Mouse (Mus musculus): Measurements from ENCODE around the gene Sox13. TPM values are rescaled to one million over a fixed set of nuclear protein-coding genes. Genes with fewer than 3 reads are reported as not detected.

Sox13 gene
- polyA plus RNA-seq, 1 experiment from 2014 or later, result 13.7 TPM

DNA sequence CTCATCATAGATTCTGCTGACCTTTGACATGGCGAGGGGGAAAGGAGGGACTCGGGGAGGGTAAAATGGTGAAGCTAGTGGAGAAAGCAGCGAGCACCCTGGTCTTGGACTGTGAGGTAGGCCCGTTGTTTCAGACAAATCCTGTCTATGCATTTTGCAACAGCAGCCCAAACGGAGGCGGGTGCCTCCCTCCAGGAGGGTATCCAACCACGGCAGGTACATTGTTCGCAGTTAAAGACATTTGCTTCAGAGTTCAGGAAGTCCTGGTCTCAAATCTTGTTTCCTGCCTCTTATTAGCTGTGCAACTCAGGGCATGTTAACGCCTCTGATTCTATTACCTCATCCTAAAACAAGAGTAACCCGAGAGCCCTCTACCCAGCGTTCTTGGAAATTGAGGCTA lies 26.8 kb upstream of the Sox13 start:
- no peak overlapping the region for H3K27ac ChIP-seq
- ATAC-seq (replicated peaks; ENCODE audit: low FRiP score, low read depth), result no peak
- 53% methylated on average over 11 of the region's 11 CpGs for WGBS

DNA sequence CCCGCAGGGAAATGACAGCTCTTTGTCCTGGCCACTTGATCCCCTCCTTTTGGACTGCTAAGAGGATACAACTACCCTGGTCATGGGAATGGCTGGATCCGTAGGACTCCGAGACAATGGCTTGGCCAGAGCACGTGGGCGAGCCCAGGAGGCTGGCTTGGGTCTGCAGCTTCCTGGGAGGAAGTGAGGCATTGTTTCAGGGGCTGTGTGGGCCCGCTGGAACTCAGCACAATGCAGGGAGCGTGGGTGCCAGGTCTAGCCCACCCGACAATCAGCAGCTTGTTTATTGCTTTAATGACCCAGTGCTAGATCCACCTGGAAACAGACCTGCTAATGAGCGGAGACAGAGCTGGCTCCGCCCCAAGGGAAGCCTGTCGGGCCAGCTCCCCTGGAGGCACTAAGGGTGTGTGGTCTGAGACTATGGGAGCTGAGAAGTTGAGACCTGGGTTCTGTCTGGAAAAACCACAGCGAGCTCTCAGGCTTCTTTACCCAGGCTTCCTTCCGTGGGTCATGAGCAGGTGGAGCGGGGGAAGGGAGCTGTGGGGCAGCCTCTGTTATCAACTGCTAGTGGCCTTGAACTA lies 24.3 kb upstream of the Sox13 start:
- no peak; the same call in 1 of the 2 replicates for ATAC-seq (replicated peaks; ENCODE audit: low FRiP score, low read depth)
- no peak overlapping the region for H3K4me3 ChIP-seq (replicated peaks; ENCODE audit: low read depth, low read length)
- no peaks in the 10 kb centered on the region for H3K27me3 ChIP-seq (ENCODE audit: insufficient read depth, low read length)
- no peak overlapping the region for H3K9ac ChIP-seq (ENCODE audit: low read depth, low read length)
- H3K4me1 ChIP-seq (replicated peaks; ENCODE audit: insufficient read depth, low read length), result no peaks in the 10 kb centered on the region
- no peak for TF ChIP-seq CTCF (IDR thresholded peaks at IDR 0.05; ENCODE audit: low read depth)
- peak; percentile 50 for DNase-seq (ENCODE audit: low spot score)
- peak overlapping the region; percentile 67; the same call in 1 of the 2 replicates for H3K27ac ChIP-seq
- 19% methylated on average over 14 of the region's 14 CpGs for WGBS
- no peaks in the 10 kb centered on the region for H3K9me3 ChIP-seq (replicated peaks; ENCODE audit: low read length)
- no peak overlapping the region for H3K4me2 ChIP-seq (ENCODE audit: low read length)
- no peaks in the 10 kb centered on the region for H3K36me3 ChIP-seq (ENCODE audit: insufficient read depth, low read length)

More for the DNA sequence above, 26.8 kb upstream of the Sox13 start:
- Histone ChIP-seq H3K27me3 (ENCODE audit: insufficient read depth, low read length) (no peaks in the 10 kb centered on the region), H3K9me3 (replicated peaks; ENCODE audit: low read length) (no peaks in the 10 kb centered on the region), H3K36me3 (ENCODE audit: insufficient read depth, low read length) (no peaks in the 10 kb centered on the region), H3K4me3 (replicated peaks; ENCODE audit: low read depth, low read length) (no peak overlapping the region), H3K4me1 (replicated peaks; ENCODE audit: insufficient read depth, low read length) (no peaks in the 10 kb centered on the region), H3K9ac (ENCODE audit: low read depth, low read length) (no peak overlapping the region), H3K4me2 (ENCODE audit: low read length) (no peak overlapping the region)
- DNase-seq (ENCODE audit: low spot score), result no peak
- no peak for TF ChIP-seq CTCF (IDR thresholded peaks at IDR 0.05; ENCODE audit: low read depth)

- TF ChIP-seq CTCF (IDR thresholded peaks at IDR 0.05; ENCODE audit: low read depth), result no peak
- Histone ChIP-seq H3K4me3 (replicated peaks; ENCODE audit: low read depth, low read length) (no peak overlapping the region), H3K9ac (ENCODE audit: low read depth, low read length) (no peak overlapping the region), H3K4me2 (ENCODE audit: low read length) (no peak overlapping the region), H3K27me3 (ENCODE audit: insufficient read depth, low read length) (no peaks in the 10 kb centered on the region), H3K36me3 (ENCODE audit: insufficient read depth, low read length) (no peaks in the 10 kb centered on the region), H3K9me3 (replicated peaks; ENCODE audit: low read length) (no peaks in the 10 kb centered on the region), H3K4me1 (replicated peaks; ENCODE audit: insufficient read depth, low read length) (no peaks in the 10 kb centered on the region), H3K27ac (no peak overlapping the region)
- ATAC-seq (replicated peaks; ENCODE audit: low FRiP score, low read depth) (no peak), DNase-seq (ENCODE audit: low spot score) (no peak)
- WGBS, result 86% methylated on average over 4 of the region's 4 CpGs
Measured at GRCm38 (mm10) chr1:133446291-133446690, 22.1 kb upstream of the Sox13 start.

DNA sequence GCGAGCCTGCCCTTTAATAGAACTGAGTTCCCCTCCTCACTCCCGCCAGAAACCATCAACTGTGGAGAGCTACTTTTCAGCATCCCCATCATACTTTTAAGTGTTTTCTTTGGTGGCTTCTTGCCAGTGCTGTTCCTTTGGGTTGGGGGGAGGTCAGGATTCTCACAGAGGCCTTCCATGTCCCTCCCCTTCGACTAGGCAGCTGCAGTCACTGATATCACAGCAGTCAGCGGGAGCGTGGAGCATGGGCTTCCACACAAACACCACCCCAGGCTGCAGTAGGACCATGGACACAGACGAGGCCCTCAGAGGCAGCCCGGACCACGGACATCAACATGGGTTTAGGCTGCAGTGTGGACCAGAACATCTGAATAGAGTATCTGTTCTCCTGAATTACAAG lies 20.1 kb upstream of the Sox13 start:
- no peak for DNase-seq (ENCODE audit: low spot score)

DNA sequence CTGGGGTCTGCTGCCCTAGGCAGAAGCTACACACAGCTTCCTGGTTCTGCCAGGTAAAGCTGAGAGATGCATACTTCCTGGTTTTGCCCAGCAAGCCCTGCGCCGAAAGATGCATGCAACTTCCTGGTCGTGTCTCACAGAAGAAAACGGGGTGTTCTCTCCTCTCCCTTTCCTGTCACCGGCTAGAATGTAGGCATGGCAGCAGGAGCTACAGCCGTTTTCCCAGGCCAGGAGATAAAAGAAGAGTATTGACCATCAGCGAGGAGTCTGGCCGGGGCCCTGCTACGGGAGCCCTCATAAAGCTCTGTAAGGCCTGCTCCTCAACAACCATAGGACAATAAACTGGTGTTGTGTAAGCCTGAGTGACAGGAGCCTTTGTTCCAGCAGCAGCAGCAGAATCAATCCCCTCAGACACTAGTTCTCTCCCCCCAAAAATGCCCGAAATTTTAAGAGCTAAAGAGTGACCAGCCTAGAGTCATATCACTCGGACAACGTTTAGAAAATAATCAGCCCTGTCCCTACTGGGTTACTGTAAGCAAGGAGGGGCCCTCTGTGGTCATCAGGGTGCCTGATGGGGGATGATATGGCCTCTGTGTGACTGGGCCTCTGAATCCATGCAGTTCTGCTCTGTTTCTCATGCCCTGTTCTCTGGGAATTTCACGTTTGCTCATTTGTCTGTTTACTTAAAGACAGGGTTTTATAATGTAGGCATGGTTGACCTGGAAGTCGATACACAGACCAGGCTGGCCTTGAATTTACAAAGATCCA lies 13.9 kb upstream of the Sox13 start:
- no peak overlapping the region for H3K4me3 ChIP-seq (replicated peaks; ENCODE audit: low read depth, low read length)
- WGBS, result 35% methylated on average over 14 of the region's 14 CpGs
- no peaks in the 10 kb centered on the region for H3K27me3 ChIP-seq (ENCODE audit: insufficient read depth, low read length)
- no peaks in the 10 kb centered on the region for H3K36me3 ChIP-seq (ENCODE audit: insufficient read depth, low read length)
- ATAC-seq (replicated peaks; ENCODE audit: low FRiP score, low read depth) (no peak), DNase-seq (ENCODE audit: low spot score) (no peak)
- H3K4me2 ChIP-seq (ENCODE audit: low read length), result no peak overlapping the region
- no peaks in the 10 kb centered on the region; the same call in 1 of the 2 replicates for H3K4me1 ChIP-seq (replicated peaks; ENCODE audit: insufficient read depth, low read length)
- H3K9ac ChIP-seq (ENCODE audit: low read depth, low read length), result no peak overlapping the region
- TF ChIP-seq CTCF (IDR thresholded peaks at IDR 0.05; ENCODE audit: low read depth), result no peak
- no peaks in the 10 kb centered on the region for H3K9me3 ChIP-seq (replicated peaks; ENCODE audit: low read length)
- H3K27ac ChIP-seq, result no peak overlapping the region

More for the DNA sequence above, 20.1 kb upstream of the Sox13 start:
- Histone ChIP-seq H3K4me2 (ENCODE audit: low read length) (no peak overlapping the region), H3K9me3 (replicated peaks; ENCODE audit: low read length) (no peaks in the 10 kb centered on the region), H3K27me3 (ENCODE audit: insufficient read depth, low read length) (no peaks in the 10 kb centered on the region), H3K9ac (ENCODE audit: low read depth, low read length) (no peak overlapping the region), H3K4me1 (replicated peaks; ENCODE audit: insufficient read depth, low read length) (no peaks in the 10 kb centered on the region), H3K27ac (no peak overlapping the region), H3K4me3 (replicated peaks; ENCODE audit: low read depth, low read length) (no peak overlapping the region), H3K36me3 (ENCODE audit: insufficient read depth, low read length) (no peaks in the 10 kb centered on the region)
- TF ChIP-seq CTCF (IDR thresholded peaks at IDR 0.05; ENCODE audit: low read depth), result no peak
- ATAC-seq (replicated peaks; ENCODE audit: low FRiP score, low read depth), result no peak
- 73% methylated on average over 8 of the region's 8 CpGs for WGBS

DNA sequence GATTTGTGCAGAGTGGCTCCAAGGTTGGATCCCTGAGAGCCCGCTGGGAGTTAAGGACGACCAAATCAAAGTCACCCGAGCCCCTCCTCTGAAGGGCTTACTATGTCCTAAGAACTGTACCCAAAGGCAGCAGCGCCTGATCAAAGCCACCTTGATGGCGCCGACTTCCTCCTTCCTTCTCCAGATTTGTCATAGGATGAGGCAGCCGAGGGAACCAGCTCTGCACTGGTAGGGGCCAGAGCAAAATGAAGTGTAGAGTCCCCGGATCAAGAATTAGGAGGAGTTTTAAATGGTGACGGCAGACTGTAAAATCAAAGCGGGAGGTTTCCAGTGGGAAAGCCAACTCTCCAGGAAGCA lies 10.6 kb upstream of the Sox13 start:
- ATAC-seq (replicated peaks; ENCODE audit: low FRiP score, low read depth) (peak; percentile 34), DNase-seq (ENCODE audit: low spot score) (peak; percentile 60)
- 8% methylated on average over 10 of the region's 10 CpGs for WGBS
- Histone ChIP-seq H3K4me1 (replicated peaks; ENCODE audit: insufficient read depth, low read length) (no peaks in the 10 kb centered on the region; the same call in 1 of the 2 replicates), H3K27ac (peak overlapping the region; percentile 3; the same call in 1 of the 2 replicates), H3K36me3 (ENCODE audit: insufficient read depth, low read length) (no peaks in the 10 kb centered on the region), H3K4me2 (ENCODE audit: low read length) (peak overlapping the region; percentile 54), H3K27me3 (ENCODE audit: insufficient read depth, low read length) (no peaks in the 10 kb centered on the region), H3K9me3 (replicated peaks; ENCODE audit: low read length) (no peaks in the 10 kb centered on the region), H3K4me3 (replicated peaks; ENCODE audit: low read depth, low read length) (peak overlapping the region; percentile 26), H3K9ac (ENCODE audit: low read depth, low read length) (peak overlapping the region; percentile 18; the same call in 1 of the 2 replicates)
- no peak for TF ChIP-seq CTCF (IDR thresholded peaks at IDR 0.05; ENCODE audit: low read depth)

Data from kidney, postnatal 0 days (tissue).